Mouse (Mus musculus): Measurements from ENCODE around the gene Soga1. TPM values are rescaled to one million over a fixed set of nuclear protein-coding genes. Genes with fewer than 3 reads are reported as not detected.

Gene Soga1
- polyA plus RNA-seq, 1 experiment from 2014 or later, result 6.4 TPM

GRCm38 (mm10) chr2:157099532-157100318 lies 20.7 kb upstream of the Soga1 start:
- no peaks in the 10 kb centered on the region for H3K27me3 ChIP-seq
- no peak overlapping the region for H3K4me2 ChIP-seq
- no peak overlapping the region for H3K4me3 ChIP-seq
- H3K36me3 ChIP-seq, result peaks cover 34% of the 10 kb centered on the region
- H3K4me1 ChIP-seq (replicated peaks), result 0 out of 2 replicates have a peak, but pooled peaks cover 2% of the 10 kb centered on the region
- H3K9me3 ChIP-seq, result no peaks in the 10 kb centered on the region
- ATAC-seq (ENCODE audit: low FRiP score), result no peak
- no peak overlapping the region for H3K9ac ChIP-seq
- WGBS, result 85% methylated on average over 12 of the region's 12 CpGs
- no peak overlapping the region for H3K27ac ChIP-seq

GRCm38 (mm10) chr2:157095005-157095755 lies 16.1 kb upstream of the Soga1 start:
- H3K4me2 ChIP-seq, result no peak overlapping the region
- no peaks in the 10 kb centered on the region for H3K9me3 ChIP-seq
- ATAC-seq (ENCODE audit: low FRiP score), result peak; percentile 52; the same call in 1 of the 2 replicates
- H3K4me1 ChIP-seq (replicated peaks), result peaks cover 13% of the 10 kb centered on the region
- H3K27ac ChIP-seq, result no peak overlapping the region
- peaks cover 12% of the 10 kb centered on the region for H3K36me3 ChIP-seq
- H3K27me3 ChIP-seq, result no peaks in the 10 kb centered on the region
- H3K9ac ChIP-seq, result peak overlapping the region; percentile 1; the same call in 1 of the 2 replicates
- no peak overlapping the region for H3K4me3 ChIP-seq
- WGBS, result 69% methylated on average over 9 of the region's 9 CpGs

GRCm38 (mm10) chr2:157092024-157092423 lies 13.0 kb upstream of the Soga1 start:
- H3K27ac ChIP-seq, result no peak overlapping the region
- 45% methylated on average over 8 of the region's 8 CpGs for WGBS

GRCm38 (mm10) chr2:157087536-157088317 lies 8.7 kb upstream of the Soga1 start:
- H3K4me2 ChIP-seq, result no peak overlapping the region
- no peaks in the 10 kb centered on the region for H3K27me3 ChIP-seq
- H3K27ac ChIP-seq, result no peak overlapping the region
- no peaks in the 10 kb centered on the region for H3K9me3 ChIP-seq
- no peak overlapping the region for H3K4me3 ChIP-seq
- no peak for ATAC-seq (ENCODE audit: low FRiP score)
- 0 out of 2 replicates have a peak overlapping the region, but pooled peaks have one; percentile 8 for H3K9ac ChIP-seq
- no peaks in the 10 kb centered on the region for H3K36me3 ChIP-seq
- peaks cover 15% of the 10 kb centered on the region for H3K4me1 ChIP-seq (replicated peaks)
- 80% methylated on average over 14 of the region's 14 CpGs for WGBS

More at GRCm38 (mm10) chr2:157092024-157092423, 13.0 kb upstream of the Soga1 start:
- 0 out of 2 replicates have a peak, but pooled peaks have one; percentile 40 for ATAC-seq (ENCODE audit: low FRiP score)
- Histone ChIP-seq H3K4me3 (no peak overlapping the region), H3K9me3 (no peaks in the 10 kb centered on the region), H3K27me3 (no peaks in the 10 kb centered on the region), H3K36me3 (no peaks in the 10 kb centered on the region), H3K9ac (no peak overlapping the region; the same call in 1 of the 2 replicates), H3K4me2 (no peak overlapping the region), H3K4me1 (replicated peaks) (peaks cover 13% of the 10 kb centered on the region)

- Histone ChIP-seq H3K9me3 (no peaks in the 10 kb centered on the region), H3K9ac (0 out of 2 replicates have a peak within 1 kb of the TSS, but pooled peaks have one; percentile 8), H3K27me3 (no peaks in the 10 kb centered on the region), H3K4me2 (no peak within 1 kb of the TSS), H3K4me1 (replicated peaks) (peaks cover 14% of the 10 kb centered on the region), H3K36me3 (no peaks in the 10 kb centered on the region), H3K4me3 (no peak within 1 kb of the TSS), H3K27ac (no peak within 1 kb of the TSS)
- WGBS, result 85% methylated on average over 8 of the region's 8 CpGs
- no peak for ATAC-seq (ENCODE audit: low FRiP score)
These were observed 7.7 kb upstream of the Soga1 start, which contains the start of gene Tldc2 for GRCm38 (mm10) chr2:157086796-157087195. Tldc2 (plus strand) TSS chr2:157087055.

- H3K9ac ChIP-seq, result no peak overlapping the region
- WGBS, result 92% methylated on average over 7 of the region's 7 CpGs
- ATAC-seq (ENCODE audit: low FRiP score), result no peak
- H3K9me3 ChIP-seq, result no peaks in the 10 kb centered on the region
- no peak overlapping the region for H3K4me2 ChIP-seq
- H3K27ac ChIP-seq, result no peak overlapping the region
- H3K36me3 ChIP-seq, result no peaks in the 10 kb centered on the region
- H3K4me1 ChIP-seq (replicated peaks), result peaks cover 14% of the 10 kb centered on the region
- H3K27me3 ChIP-seq, result no peaks in the 10 kb centered on the region
- no peak overlapping the region for H3K4me3 ChIP-seq
These were observed 6.0 kb upstream of the Soga1 start for GRCm38 (mm10) chr2:157084831-157085585.

- H3K9ac ChIP-seq, result peak overlapping the region; percentile 20; the same call in 1 of the 2 replicates
- no peaks in the 10 kb centered on the region for H3K27me3 ChIP-seq
- H3K27ac ChIP-seq, result no peak overlapping the region
- no peak overlapping the region for H3K4me2 ChIP-seq
- no peaks in the 10 kb centered on the region for H3K9me3 ChIP-seq
- 23% methylated on average over 7 of the region's 7 CpGs for WGBS
- H3K36me3 ChIP-seq, result no peaks in the 10 kb centered on the region
- H3K4me3 ChIP-seq, result no peak overlapping the region
- ATAC-seq (ENCODE audit: low FRiP score), result no peak
- peaks cover 26% of the 10 kb centered on the region for H3K4me1 ChIP-seq (replicated peaks)
These were observed 2.9 kb upstream of the Soga1 start for GRCm38 (mm10) chr2:157081960-157082359.

GRCm38 (mm10) chr2:157081331-157081730 lies 2.3 kb upstream of the Soga1 start:
- Histone ChIP-seq H3K4me3 (no peak overlapping the region), H3K4me1 (replicated peaks) (peaks cover 32% of the 10 kb centered on the region), H3K9me3 (no peaks in the 10 kb centered on the region), H3K27me3 (no peaks in the 10 kb centered on the region), H3K4me2 (no peak overlapping the region), H3K27ac (no peak overlapping the region), H3K36me3 (peaks cover 4% of the 10 kb centered on the region), H3K9ac (no peak overlapping the region)
- 96% methylated on average over 8 of the region's 8 CpGs for WGBS
- ATAC-seq (ENCODE audit: low FRiP score), result no peak

- Histone ChIP-seq H3K27ac (peak overlapping the region; percentile 99), H3K27me3 (no peaks in the 10 kb centered on the region), H3K4me2 (peak overlapping the region; percentile 85), H3K4me3 (peak overlapping the region; percentile 97), H3K9me3 (no peaks in the 10 kb centered on the region), H3K36me3 (peaks cover 5% of the 10 kb centered on the region), H3K4me1 (replicated peaks) (peaks cover 44% of the 10 kb centered on the region), H3K9ac (peak overlapping the region; percentile 100)
- no peak; the same call in 1 of the 2 replicates for ATAC-seq (ENCODE audit: low FRiP score)
- WGBS, result 4% methylated on average over 16 of the region's 16 CpGs
These were observed 687 bp upstream of the Soga1 start for GRCm38 (mm10) chr2:157079701-157080180.

GRCm38 (mm10) chr2:157078059-157078792 lies 828 bp downstream of the Soga1 start:
- no peak; the same call in 1 of the 2 replicates for ATAC-seq (ENCODE audit: low FRiP score)
- Histone ChIP-seq H3K36me3 (peaks cover 11% of the 10 kb centered on the region), H3K4me2 (peak overlapping the region; percentile 85), H3K9ac (peak overlapping the region; percentile 100), H3K27me3 (no peaks in the 10 kb centered on the region), H3K4me1 (replicated peaks) (peaks cover 59% of the 10 kb centered on the region), H3K9me3 (no peaks in the 10 kb centered on the region), H3K27ac (peak overlapping the region; percentile 99), H3K4me3 (peak overlapping the region; percentile 97)
- WGBS, result under 1% methylated on average over 67 of the region's 79 CpGs

Measured in hindbrain, embryonic 13.5 days (tissue).